Mouse (Mus musculus) adrenal gland, postnatal 4 days (tissue): Measurements from ENCODE around the gene Col4a6. TPM values are rescaled to one million over a fixed set of nuclear protein-coding genes. Genes with fewer than 3 reads are reported as not detected.

Experiments used
- DNase-seq, 2 experiments: peaks; one replicate each; pipeline ENCODE4 v3.0.0; 2021 to 2022; ENCODE audit warnings: low spot score in 2 of 2, mixed read lengths in 2 of 2
- long read RNA-seq, 2 experiments: library from polyadenylated mRNA; stranded (forward); transcript quantifications; one replicate each; pipeline ENCODE4 v2.0.0; 2021
- total RNA-seq, 2 experiments: library from RNA; stranded (reverse); gene quantifications; 2 replicates each; pipeline ENCODE4 v1.2.3; 2021

Gene Col4a6
- total RNA-seq, result 10 to 100 TPM in 1 of 2 experiments, 1 to 10 TPM in 1; 6.1 to 12.3 TPM
- long read RNA-seq, experiment 1, result 0 reads
- long read RNA-seq, experiment 2, partial matches to known transcripts, result 7 of 9 reads
- long read RNA-seq, experiment 2, other reads (novel, unspliced or antisense), result 2 of 9 reads

DNA sequence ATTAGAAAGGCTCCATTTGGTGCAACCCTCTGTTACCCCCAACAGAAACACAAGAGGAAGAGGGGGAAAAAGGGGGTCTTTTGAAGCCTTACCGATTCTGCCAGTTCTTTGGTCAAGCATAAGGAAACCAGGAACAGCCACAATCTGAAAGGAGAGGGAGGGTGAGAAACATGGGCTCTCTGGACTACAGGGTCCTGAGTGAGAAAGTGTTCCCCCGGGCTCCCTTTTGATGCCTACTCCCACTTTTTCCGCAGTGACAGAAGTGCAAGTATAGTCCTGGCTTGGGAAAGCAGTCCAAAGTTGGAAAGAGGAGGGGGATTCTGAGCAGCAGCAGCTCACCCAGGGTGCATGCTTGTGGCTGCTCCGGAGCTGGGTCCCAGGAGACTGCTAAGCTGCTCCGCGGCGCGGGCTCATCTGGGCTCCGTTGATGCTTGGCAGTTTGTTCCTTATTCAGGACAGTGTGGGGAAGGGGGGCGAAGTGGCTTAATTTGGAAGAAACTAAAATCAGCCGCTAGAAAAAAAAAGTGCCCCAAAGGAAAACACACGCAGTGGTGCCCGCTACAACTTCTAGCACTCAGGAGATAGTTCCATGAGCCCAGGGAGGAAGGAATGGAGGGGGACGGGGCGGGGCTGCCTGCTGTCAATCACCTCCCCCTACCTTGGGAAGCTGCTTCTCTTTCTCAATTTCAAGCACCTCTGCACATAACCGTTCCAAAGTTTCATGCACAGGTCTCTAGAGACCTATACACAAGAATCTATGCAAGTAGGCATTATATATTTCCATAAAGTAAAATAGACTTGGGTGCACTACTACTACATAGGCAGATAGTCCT, at the start of gene Col4a6:
Col4a6 (minus strand) TSS at position 607 of the 833 bp plus-strand sequence.
- no peak for DNase-seq

DNA sequence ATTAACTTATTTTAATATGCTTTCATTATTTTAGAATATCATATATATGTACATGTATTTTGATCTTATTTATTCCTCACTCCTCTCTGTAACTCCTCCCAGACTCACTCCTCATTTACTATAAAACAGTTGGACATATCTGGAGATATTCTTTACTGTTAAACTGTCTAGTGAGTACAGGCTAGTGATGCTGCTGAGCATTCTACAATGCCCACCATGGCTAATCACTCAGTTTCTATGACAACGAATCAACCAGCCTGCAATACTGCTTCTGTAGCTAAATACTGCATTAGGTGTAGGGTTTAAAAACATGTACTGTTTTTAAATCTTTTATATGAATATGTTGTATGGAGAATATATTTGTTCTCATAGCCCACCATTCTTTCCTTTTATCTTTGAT, 29.2 kb upstream of the Col4a6 start:
- DNase-seq, result no peak

DNA sequence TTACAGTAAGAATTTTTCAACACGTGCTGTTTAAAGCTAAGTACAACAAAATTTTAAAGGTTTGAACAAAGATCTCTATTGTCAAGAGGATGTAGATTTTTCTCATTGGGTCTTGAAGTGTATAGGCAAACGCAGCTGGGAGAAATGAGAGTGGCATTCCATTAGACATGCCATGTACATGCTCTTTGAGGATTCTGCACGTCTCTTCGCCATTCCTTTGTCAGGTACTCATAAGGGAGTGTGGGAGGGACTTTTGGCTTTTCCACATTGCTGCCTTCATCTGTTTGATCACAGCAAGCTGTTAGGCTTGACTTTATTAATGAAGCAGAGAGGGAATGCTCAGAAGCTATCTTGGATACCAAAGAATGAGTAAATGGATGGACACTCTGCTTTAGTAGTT, 20.7 kb upstream of the Col4a6 start:
- no peak for DNase-seq

DNA sequence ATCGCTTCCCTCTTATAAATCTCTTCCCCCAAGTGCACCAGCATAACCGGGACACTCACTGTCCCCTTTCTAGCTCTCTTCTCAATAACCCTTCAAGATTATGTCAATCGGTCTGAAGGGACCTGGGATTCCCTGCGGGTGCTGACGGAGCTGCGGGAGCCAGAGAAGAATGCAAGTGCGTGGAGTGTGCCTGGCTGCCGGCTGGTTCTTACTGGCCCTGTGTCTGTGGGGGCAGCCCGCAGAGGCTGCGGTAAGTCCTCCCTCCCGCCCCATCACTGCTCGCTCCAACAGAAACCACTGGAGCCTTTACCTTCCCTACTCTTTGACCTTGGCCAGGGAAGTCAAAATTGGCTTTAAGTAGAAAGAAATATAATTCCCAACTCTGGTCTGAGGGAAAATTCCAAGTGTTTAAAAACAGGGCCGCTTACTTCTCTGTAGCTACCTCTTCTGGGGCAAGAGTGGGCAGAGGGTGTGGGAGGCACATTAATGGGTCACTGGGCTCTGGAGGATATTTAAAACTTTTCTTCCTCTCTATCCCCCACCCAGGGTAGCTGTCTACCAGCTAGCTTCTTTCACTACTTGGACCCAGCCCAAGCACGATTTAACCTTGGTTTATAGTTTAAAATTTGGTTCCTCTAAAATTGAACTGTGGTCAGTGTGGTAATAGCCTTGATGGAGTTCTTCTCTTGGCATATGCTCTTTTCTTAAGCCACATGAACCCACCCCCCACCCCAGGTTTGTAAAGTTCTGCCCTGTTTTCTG, 1.9 kb upstream of the Col4a6 start:
- no peak for DNase-seq

DNA sequence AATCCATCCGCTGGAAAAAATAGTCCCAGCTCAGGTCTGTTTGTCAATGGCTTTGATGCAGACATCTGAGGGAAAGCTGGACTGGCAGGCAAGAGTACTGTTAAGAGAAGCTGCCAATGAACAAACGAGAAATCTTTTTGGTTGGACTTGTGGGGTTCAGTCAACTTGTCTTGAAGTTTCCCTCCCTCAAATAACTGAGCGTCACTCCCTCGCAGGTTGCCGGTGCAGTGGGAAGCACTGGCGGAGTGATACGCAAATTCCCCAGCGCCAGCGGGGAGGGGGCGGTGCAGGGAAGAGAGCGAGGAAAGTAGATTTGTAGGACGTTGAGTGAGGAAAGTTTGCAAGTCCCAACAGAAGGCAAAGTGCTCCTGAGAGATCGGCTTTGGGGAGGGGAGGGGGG, 1.2 kb upstream of the Col4a6 start, which contains the start of gene Col4a5:
Col4a5 (plus strand) TSS at position 276 of the 400 bp plus-strand sequence.
- peak; percentile 18 to 39 for DNase-seq

DNA sequence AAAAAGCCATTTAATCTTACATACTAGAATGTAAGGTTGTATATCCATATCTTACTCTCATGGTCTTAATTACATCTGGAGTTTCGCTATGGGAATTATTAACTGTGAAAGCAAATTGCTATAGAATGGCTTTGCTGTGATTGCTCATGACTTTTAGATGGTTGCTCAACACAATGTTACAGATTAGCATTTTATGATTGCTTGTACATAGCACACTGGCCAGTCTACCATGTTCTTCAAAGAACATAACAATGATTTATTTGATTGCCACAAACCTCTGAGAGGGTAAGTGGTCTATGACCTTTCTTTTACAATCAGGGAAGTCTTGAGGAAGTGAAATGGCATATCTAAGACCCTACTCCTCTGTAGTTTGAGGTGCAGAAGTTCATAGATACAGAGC, 25.9 kb downstream of the Col4a6 start:
- DNase-seq, result no peak

DNA sequence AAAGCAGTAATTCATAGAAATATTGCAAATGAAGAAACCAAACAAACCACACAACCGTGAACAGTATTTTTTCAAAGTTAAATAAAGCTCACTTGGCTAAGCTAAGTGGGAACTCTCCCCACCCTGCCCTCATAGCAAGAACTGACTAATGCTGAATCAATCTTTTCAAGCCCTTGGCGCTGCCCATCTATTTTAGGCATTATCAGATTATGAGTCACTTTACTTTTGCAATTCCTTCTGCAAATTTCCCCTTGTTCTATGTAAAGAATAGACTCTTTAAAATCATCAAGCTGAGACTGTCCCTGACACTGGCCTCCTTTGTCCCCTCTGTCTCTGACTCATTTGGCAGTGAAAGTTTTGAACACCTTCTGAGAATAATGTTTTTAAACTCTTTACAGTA, 34.5 kb downstream of the Col4a6 start:
- no peak for DNase-seq

DNA sequence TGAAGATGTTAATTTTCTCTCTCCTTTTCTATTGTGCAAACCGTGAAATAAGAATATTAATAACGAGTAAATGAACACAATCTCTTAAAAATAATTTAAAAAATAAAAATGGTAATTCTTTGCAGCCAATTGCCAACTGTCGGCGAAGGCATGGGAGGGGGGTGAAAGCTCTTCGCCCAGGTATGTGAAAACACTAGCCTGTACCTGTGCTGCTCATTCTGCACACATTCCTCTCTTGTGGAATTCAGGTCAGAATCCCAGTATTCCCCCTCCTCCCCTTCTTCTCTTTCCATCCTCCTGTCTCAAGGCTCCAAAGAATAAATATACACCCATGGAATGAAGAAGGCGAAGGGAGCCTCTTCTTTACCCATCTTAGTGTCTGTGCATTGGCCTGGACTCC, 37.1 kb downstream of the Col4a6 start:
- DNase-seq, result no peak

DNA sequence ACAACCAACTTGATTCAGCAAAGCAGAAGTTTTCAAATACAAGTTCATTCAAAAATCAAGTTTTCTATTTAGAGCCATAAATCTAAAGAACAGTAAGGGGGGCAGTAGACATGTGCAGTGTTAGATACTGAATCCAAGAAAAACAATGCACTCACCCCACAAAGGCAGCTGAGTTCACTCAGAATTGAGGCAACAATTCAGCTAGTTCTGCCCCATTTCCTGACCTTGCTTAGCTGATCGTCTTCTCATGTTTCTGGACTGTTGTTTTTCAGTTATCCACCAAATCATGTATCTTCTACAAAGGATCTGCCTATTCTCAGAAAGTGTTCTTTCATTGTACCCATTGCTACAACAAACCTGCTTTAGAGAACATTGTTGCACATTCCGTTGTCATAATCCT, 58.6 kb downstream of the Col4a6 start:
- DNase-seq, result no peak

DNA sequence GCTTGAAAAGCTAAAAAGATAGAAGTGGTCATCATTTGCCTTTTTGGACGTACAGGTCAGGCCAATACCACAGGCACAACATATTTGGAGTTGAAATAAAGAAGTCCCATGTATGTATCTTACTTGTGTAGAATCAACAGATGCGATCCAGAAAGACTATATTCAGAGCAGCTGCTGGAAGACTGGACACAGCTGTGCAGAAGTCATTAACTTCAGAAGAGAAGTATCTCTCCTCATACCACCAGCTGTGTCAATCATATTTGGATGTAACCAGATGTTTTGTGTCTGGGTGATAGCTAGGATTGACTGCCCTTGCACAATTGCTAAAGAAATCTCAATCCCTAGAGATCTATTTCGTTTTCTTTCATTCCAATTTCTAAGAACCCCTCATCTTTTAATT, 77.6 kb downstream of the Col4a6 start:
- DNase-seq, result no peak

DNA sequence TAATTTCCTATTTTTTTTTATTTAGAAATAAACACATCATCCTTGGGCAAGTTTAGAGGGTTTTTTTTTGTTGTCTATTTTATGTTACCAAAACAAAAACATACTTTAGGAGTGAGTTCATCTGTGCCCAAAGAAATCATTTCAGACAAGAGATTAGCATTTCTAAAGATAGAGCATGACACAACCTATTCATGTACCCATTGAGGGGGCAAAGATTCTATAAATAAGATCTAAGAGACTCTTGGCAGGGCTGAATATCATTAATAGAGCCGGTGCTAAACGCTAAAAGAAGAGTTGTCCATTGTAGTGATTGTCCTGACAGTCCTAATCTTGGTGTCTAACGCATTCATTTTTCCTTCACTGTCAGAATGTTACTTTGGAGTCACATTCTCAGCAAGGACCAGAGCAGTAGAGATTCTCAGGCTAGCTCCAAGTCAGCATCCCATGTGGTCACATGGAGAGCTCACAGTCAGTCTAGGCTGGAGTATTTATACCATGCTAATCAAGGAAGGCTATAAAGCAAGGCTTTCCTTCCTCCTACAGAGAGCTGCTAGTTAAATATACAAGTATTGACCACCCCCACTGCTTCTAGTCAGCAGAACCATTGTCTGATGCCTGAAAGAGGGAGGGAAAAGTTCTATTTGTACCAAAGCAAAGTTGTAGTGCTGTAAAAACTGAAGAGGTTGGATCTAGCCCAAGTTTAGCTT, 88.3 kb downstream of the Col4a6 start:
- DNase-seq, result no peak

DNA sequence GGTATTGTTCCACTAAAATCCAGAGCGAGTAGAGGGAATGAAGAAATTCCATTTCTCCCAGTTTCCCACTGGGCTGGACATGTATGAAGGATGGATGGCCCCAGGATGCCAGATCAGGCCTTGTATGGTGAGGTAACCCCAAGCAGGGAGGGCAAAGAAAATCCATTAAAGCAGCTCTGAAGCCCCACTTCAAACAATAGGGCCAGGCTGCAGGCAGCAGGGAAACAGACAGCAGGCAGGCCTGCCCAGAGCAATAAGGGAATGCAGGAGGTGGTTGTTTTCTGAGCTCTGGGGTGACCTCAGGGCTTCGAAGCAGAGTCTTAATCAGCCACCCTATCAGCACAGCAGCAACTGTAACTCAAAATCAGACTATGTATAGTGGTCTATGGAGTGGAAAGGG, 89.2 kb downstream of the Col4a6 start:
- no peak for DNase-seq

DNA sequence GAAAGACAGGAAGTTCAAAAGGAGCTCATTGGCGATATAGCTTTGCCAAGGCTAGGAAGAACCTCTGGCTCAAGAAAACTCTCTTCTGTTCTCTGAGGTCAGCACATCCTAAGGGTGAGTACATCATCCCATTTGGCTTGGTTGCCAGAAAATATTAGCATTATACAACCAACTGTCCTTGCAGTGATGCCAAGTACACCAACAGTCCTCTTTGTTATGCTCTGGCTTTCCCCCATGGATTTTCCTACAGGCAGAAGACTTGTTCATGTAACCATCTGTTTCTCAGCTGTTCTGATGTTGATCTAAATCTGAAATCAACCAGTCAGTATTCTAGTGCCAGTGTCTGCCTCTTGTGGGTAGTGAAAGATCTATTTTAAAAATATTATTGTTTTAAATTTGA, 103.6 kb downstream of the Col4a6 start:
- no peak for DNase-seq

DNA sequence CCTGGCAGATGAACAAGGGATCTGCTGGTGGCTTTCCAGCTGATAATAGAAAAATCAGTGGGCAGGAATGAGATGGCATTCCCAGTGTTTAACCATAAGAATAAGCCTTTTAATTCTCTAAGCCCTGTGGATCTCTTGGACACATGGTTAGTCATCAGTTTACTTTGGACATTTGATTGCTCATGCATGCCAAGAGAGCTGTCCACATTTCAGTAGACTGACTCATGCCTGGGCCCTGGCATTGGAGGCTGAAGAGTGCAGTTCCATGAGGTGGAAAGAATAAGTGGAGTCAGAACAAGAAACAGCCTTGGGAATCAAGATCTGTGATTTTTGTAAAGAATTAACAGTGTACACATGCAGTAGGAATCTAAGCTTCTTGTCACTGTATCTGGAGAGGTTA, 110.5 kb downstream of the Col4a6 start:
- no peak for DNase-seq

DNA sequence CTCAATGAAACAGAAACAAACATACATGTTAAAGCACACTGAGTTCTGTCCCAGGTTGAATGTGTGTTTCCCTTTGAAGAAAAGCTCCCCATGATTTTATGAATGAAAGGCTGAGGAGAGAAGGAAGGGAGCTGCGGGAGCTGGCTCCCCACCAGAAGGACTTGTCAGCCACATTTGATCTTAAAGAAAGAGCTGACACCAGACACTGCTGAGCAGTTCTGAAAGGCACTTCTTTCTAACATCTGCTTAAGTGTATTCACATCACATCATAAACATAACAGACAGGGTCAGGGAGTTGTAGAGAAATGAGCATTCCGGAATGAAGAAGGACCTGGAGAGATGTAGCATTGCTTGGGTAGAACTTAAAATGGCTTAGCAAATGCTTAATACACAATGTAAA, 132.5 kb downstream of the Col4a6 start:
- DNase-seq, result no peak

DNA sequence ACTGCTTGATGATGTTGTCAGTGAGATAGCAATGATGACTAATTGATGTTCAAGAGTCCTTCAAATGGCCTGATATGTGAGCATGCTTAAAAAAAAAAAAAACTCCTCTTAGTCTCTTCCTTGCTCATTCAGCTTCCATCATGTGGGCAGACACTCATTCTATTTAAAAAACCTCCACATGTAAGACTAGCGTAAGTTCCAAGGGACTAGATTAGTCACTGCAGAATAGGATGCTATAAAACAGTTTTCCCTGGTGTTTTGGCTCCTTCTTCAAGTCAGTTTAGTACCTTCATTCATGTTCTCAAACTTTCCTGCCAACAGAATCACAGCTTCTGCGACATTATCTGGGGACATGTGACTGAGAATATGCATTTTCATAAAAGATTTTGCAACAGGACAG, 145.8 kb downstream of the Col4a6 start:
- no peak for DNase-seq

DNA sequence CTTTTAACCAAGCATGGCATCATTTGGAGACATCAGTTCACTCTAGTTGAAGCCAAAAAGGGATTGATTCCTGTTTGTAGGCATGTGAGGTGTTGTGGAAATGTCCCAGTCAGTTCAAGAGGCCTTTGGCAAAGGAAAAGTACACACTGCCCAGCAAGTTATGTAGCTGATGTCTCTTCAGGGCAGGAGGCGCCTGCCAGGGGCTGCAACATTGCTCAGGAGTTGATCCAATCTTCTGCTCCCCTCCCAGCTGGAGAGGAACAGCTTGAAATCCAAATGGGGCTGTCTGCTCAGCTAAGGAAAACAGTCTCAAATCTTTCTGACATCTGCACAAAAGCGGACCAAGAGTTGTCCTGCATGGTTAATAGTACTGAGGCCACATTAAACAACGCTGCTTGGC, 149.7 kb downstream of the Col4a6 start:
- DNase-seq, result no peak

DNA sequence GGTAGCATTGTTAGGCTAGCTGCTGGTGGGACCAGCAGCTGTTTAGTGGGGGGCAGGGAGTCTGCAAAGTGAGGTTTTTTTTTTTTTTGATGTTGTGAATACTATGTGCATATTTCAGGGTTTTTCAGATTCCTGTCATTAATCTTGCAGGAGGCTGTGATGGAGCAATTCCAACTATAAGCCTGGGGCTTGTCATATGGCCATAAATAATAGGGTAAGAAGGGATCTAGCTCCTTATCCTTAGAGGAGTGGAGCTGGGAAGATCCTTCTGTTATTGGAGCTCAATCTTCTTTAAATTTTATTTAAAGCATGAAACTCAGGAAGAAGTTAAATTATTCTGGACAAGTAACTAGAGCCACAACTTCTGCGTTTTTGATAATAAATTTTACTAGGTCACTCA, 157.7 kb downstream of the Col4a6 start:
- DNase-seq, result no peak

DNA sequence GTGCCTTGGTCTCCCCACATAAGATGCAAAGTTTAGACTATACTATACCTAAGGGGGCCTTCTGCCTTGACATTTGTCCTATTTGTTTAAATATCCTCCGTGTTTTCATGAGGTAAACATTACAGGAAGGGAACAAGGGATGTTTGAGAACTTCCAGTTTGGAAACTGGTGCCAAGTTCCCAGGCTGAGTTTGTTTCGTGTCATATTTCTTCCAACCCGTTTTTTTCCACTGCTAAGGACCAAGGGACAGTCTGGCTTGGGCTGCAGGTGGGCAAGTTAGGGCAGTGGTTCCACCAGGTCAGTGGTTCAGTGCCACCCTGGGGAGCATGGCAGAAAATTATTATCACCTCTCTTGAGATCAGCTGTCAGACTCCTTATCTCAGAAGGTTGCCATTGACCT, 158.1 kb downstream of the Col4a6 start:
- no peak for DNase-seq

DNA sequence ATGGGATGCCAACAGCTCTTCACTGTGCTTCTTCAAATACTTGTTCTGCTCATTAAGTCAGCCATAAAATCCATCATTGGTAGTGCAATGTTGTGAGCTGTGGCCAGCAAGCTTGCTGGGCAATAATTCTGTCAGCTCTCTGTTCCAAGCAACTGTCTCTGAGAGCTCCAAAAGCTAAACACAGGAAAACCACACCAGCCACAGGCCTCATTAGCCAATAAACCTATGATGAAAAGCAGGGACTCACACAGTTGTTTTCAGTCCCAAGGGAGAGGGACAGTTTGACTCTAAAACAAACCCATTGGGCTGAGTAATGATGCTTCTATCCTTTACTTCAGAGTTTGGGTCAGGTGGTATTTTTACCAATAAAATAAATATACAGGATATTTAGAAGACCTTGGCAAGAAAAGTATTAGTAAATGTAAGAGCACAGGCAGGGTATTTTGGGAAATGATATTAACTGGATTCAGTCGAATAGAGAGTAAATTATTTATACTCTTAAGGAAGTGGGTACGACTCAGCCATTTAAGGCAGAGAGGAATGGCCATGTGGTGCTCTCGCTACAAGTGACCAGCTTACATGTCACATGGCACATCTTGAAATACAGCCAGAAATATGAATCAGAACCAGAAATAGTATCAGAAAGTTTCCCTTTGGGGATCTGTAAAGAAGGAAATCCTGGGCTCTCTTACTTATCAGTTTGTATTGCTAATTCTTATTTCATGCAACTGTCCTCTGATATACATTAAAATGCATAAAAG, 181.0 kb downstream of the Col4a6 start:
- no peak for DNase-seq

DNA sequence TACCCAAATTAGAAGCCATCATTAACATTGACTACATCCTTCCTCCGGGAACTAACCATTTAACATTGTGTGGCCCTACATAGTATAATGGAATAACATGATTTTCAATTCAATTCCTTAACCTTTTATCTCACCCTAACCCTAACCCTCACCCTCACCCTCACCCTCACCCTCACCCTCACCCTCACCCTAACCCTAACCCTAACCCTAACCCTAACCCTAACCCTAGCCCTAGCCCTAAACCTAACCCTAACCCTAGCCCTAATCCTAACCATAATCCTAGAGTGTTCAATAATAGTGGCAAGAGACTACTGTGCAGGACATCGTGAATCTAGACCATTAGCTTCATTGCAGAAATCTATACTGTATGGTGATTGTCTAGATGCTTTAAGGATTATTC, 197.5 kb downstream of the Col4a6 start:
- no peak for DNase-seq
